Mouse (Mus musculus) cerebellum, adult 18-20 months (tissue): ENCODE results near the gene Gm11146.

ENCODE experiments used
- DNase-seq, 2 experiments: peaks; one replicate each; pipeline ENCODE4 v3.0.0; 2021

The Gm11146 gene

DNA sequence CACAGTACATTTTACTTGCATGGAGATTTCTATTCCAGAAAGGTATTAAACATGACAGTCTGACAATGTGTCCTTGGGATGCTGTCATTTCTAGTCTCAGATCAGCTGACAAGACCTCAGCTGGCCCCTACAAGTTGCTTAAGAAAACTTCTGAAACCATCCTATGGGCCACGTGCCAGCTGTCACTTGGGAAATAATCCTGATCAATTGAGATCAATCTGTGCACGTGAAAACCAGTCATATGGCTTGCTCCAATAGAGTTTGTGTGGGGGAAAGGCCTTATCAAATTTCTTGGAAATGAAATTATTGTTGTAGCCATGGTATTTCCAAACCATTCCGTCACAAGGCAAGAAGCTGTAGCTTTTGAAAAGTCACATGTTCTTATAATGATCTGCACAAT lies 50.8 kb downstream of the Gm11146 start:
- DNase-seq, result no peak
